Mouse (Mus musculus) limb, embryonic 10.5 days (tissue): ENCODE results near the gene Rcan2. TPM values are rescaled to one million over a fixed set of nuclear protein-coding genes. Genes with fewer than 3 reads are reported as not detected.
"Not testable (repeated sequence)": the region's sequence is repeated elsewhere in the genome, so short reads cannot be mapped to it uniquely, and the experiment has no call there.

ENCODE experiments used
- DNase-seq: peaks from one replicate; pipeline ENCODE4 v3.0.0-alpha.2; 2017; ENCODE audit warnings: low spot score
- H3K27ac ChIP-seq: fragments of 300-500 bp; sonication (generic); 2 replicates; pipeline ENCODE4 v1.5.1; 2016; ENCODE audit warnings: mild to moderate bottlenecking
- H3K27me3 ChIP-seq: fragments of 300-500 bp; sonication (generic); 2 replicates; pipeline ENCODE4 v1.6.1; 2016; ENCODE audit warnings: low read depth, mild to moderate bottlenecking; ENCODE audit not compliant: poor library complexity, severe bottlenecking
- H3K36me3 ChIP-seq: fragments of 300-500 bp; sonication (generic); 2 replicates; pipeline ENCODE4 v1.6.1; 2016; ENCODE audit warnings: mild to moderate bottlenecking, moderate library complexity
- H3K4me1 ChIP-seq: fragments of 300-500 bp; sonication (generic); 2 replicates; pipeline ENCODE4 v1.6.1; 2016
- H3K4me3 ChIP-seq: fragments of 300-500 bp; sonication (generic); 2 replicates; pipeline ENCODE4 v1.5.1; 2016; ENCODE audit warnings: mild to moderate bottlenecking, moderate library complexity
- H3K9me3 ChIP-seq: fragments of 300-500 bp; sonication (generic); replicated peaks from 2 replicates; pipeline ENCODE4 v1.6.1; 2016; ENCODE audit warnings: mild to moderate bottlenecking
- WGBS: fragments of 180-500 bp; shearing (Covaris S2); methylation state at CpG from one replicate; pipeline ENCODE4 v1.1.7; 2016; 5-methylcytosine and 5-hydroxymethylcytosine counted together
- polyA plus RNA-seq: library from polyadenylated mRNA; unstranded; fragments of >200 nt; fragmentation: Nextera tagmentation; extraction: Ambion mirVana; gene quantifications from 2 replicates; pipeline ENCODE4 v1.2.1, GENCODE M21; 2016

Rcan2 gene
- polyA plus RNA-seq, 1 experiment from 2014 or later: 1.9 TPM

DNA sequence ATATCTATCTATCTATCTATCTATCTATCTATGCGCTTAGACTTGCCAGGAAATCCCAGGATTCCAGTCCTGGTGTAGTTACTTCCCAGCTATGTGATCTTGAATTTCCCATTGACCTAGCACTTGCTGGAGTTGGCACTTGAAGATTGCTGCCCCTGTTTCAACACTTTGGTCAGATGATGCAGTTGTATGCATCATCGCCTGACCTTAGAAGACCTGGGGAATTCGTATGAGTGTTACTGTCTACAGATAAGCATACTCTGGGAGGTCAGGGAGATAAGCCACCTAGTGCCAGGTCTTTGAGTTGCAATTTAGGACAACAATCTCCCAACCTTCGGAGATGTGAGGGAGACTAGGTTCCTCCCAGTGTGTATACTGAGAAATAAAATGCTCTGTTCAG is 5.7 kb downstream of the Rcan2 start:
- WGBS: 77% methylated on average over 4 of the region's 4 CpGs
- no peaks in the 10 kb centered on the region for H3K36me3 ChIP-seq
- H3K27ac ChIP-seq: no peak overlapping the region
- peaks cover 30% of the 10 kb centered on the region for H3K27me3 ChIP-seq
- DNase-seq: no peak
- H3K4me3 ChIP-seq: no peak overlapping the region
- no peaks in the 10 kb centered on the region for H3K9me3 ChIP-seq
- H3K4me1 ChIP-seq: peaks cover 4% of the 10 kb centered on the region

GRCm38 (mm10) chr17:43811453-43811852 is 10.3 kb downstream of the Rcan2 start:
- no peak overlapping the region for H3K4me3 ChIP-seq
- no peaks in the 10 kb centered on the region for H3K27me3 ChIP-seq
- H3K27ac ChIP-seq: no peak overlapping the region
- no peak for DNase-seq
- no peaks in the 10 kb centered on the region for H3K9me3 ChIP-seq
- H3K4me1 ChIP-seq: no peaks in the 10 kb centered on the region
- WGBS: 83% methylated on average over 4 of the region's 4 CpGs
- no peaks in the 10 kb centered on the region for H3K36me3 ChIP-seq

DNA sequence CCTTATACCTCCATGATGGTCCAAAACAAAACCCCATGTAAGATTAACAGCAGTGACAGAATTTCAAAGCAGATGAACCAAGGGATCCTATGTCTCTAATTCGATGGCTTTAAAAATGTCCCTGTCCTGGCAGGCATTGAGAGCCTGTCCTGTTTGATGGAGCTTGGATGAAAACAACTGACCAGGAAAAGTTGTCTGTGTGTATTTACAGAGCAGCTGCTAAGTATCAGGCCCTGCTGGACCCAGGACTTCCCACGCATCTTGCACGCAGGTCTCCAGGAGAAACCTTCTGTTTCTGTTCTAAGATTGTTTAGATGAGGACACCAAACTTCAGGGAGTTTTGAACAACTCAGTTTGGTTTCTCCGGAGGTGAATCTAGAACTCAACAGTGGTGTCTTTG is 14.2 kb downstream of the Rcan2 start:
- no peak for DNase-seq
- WGBS: 92% methylated on average over 4 of the region's 4 CpGs
- no peak overlapping the region for H3K27ac ChIP-seq
- H3K36me3 ChIP-seq: no peaks in the 10 kb centered on the region
- no peaks in the 10 kb centered on the region for H3K27me3 ChIP-seq
- H3K9me3 ChIP-seq: no peaks in the 10 kb centered on the region
- H3K4me3 ChIP-seq: no peak overlapping the region
- no peaks in the 10 kb centered on the region for H3K4me1 ChIP-seq

DNA sequence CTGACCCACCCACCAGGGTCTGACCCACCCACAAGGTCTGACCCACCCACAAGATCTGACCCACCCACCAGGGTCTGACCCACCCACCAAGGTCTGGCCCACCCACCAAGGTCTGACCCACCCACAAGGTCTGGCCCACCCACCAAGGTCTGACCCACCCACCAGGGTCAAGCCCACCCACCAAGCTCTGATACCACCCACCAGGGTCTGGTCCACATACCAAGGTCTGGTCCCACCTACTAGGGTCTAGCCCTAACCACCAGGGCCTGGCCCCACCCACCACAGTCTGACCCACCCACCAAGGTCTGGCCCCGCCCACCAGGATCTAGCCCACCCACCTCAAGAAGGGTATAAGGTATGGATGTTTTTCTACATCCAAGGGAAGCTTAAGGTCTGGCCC is 15.3 kb downstream of the Rcan2 start:
- no peak for DNase-seq
- Histone ChIP-seq H3K9me3 (no peaks in the 10 kb centered on the region), H3K27me3 (no peaks in the 10 kb centered on the region), H3K36me3 (no peaks in the 10 kb centered on the region), H3K4me3 (no peak overlapping the region), H3K4me1 (no peaks in the 10 kb centered on the region), H3K27ac (no peak overlapping the region)
- 78% methylated on average over 1 of the region's 1 CpGs for WGBS

DNA sequence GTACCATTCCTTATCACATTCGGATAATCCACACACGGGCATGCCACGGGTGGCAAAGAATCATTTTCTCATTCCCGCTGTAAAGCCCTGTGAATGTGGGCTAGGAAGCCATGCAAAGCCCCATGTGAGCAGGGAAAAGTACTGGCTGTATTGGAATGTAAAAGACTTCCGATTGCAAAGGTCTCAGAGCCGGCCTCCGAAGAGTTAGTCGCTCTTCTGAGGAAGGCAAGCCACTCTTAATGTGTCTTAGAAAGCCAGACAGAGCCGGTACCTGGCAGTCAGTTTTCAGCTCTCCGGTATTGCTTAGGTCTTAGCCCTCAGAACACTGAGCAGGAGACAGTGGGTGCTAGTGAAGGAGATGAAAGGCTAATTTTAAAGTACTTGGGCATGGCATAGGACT is 16.0 kb downstream of the Rcan2 start:
- Histone ChIP-seq H3K4me3 (no peak overlapping the region), H3K27me3 (no peaks in the 10 kb centered on the region), H3K9me3 (no peaks in the 10 kb centered on the region), H3K4me1 (no peaks in the 10 kb centered on the region), H3K27ac (no peak overlapping the region), H3K36me3 (no peaks in the 10 kb centered on the region)
- 85% methylated on average over 10 of the region's 10 CpGs for WGBS
- no peak for DNase-seq

DNA sequence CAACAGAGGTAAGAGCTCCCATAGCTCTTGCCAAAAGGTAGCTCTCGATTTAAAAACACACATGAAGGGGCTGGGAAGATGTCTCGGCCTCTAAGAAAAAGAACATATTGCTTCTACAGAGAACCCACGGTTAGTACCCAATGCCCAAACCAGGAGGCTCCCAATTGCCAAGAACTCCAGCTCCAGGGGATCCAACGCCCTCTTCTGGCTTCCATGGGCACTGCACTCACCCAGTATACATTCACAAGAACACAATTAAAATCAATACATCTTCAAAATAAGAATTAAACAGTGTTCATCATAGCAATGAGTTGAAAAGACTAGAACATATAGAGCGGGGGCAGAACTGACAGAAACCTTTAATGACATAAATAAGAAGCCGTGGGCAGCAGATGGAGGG is 17.2 kb downstream of the Rcan2 start:
- Histone ChIP-seq H3K4me3 (no peak overlapping the region), H3K27ac (no peak overlapping the region), H3K4me1 (no peaks in the 10 kb centered on the region), H3K27me3 (no peaks in the 10 kb centered on the region), H3K9me3 (no peaks in the 10 kb centered on the region), H3K36me3 (no peaks in the 10 kb centered on the region)
- DNase-seq: no peak
- whole genome bisulfite sequencing: 81% methylated on average over 6 of the region's 6 CpGs

DNA sequence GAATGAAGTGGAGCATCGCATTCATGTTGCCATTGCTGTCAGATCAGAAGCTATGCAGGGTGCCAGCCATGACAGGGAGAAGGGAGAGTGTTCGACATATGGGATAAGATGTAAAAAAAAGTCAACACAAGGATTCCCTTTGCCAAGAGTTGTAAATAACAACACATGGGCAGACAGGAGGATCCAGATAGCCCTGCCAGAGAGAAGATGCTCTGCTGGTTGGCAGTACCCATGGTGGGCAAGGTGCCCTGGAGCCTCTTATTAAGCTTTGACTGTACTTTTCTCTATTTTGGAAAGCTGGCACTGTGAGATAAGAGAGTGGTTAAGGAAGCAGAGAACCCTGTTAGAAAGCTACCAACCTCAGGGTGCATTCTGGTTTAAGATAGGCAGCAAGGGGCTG is 19.8 kb downstream of the Rcan2 start:
- no peak overlapping the region for H3K27ac ChIP-seq
- no peaks in the 10 kb centered on the region for H3K36me3 ChIP-seq
- H3K9me3 ChIP-seq: no peaks in the 10 kb centered on the region
- H3K27me3 ChIP-seq: no peaks in the 10 kb centered on the region
- no peak overlapping the region for H3K4me3 ChIP-seq
- H3K4me1 ChIP-seq: no peaks in the 10 kb centered on the region
- 87% methylated on average over 2 of the region's 2 CpGs for WGBS
- DNase-seq: no peak

- DNase-seq: no peak
- no peaks in the 10 kb centered on the region for H3K9me3 ChIP-seq
- WGBS: 74% methylated on average over 6 of the region's 6 CpGs
Measured at GRCm38 (mm10) chr17:43822207-43822606, 21.1 kb downstream of the Rcan2 start.

GRCm38 (mm10) chr17:43822630-43823029 is 21.5 kb downstream of the Rcan2 start:
- Histone ChIP-seq H3K9me3 (no peaks in the 10 kb centered on the region), H3K4me3 (no peak overlapping the region), H3K27me3 (no peaks in the 10 kb centered on the region), H3K27ac (no peak overlapping the region), H3K36me3 (no peaks in the 10 kb centered on the region), H3K4me1 (no peaks in the 10 kb centered on the region)
- DNase-seq: no peak
- 85% methylated on average over 2 of the region's 2 CpGs for WGBS

More at GRCm38 (mm10) chr17:43822207-43822606, 21.1 kb downstream of the Rcan2 start:
- no peak overlapping the region for H3K27ac ChIP-seq
- no peaks in the 10 kb centered on the region for H3K36me3 ChIP-seq
- no peaks in the 10 kb centered on the region for H3K4me1 ChIP-seq
- no peaks in the 10 kb centered on the region for H3K27me3 ChIP-seq
- H3K4me3 ChIP-seq: no peak overlapping the region

GRCm38 (mm10) chr17:43824781-43825410 is 23.7 kb downstream of the Rcan2 start:
- Histone ChIP-seq H3K36me3 (no peaks in the 10 kb centered on the region), H3K4me3 (no peak overlapping the region), H3K27ac (no peak overlapping the region), H3K4me1 (no peaks in the 10 kb centered on the region), H3K9me3 (no peaks in the 10 kb centered on the region), H3K27me3 (no peaks in the 10 kb centered on the region)
- no peak for DNase-seq
- WGBS: 84% methylated on average over 10 of the region's 10 CpGs

DNA sequence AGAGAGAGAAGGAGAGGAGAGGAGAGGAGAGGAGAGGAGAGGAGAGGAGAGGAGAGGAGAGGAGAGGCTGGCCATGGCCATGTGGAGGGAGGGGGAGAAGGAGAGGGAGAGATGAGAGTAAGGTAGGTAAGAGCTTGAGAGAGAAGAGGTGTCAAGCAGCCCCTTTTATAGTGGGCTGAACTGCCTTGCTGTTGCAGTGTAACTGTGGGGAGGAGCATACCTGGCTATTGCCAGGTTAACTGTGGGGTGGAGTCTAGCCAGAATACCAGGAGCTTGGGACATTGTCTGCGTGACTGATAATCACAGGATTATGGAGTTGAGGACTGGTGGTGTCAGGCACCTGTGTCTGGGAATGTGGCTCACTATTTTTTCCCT is 24.2 kb downstream of the Rcan2 start:
- not testable (repeated sequence) for H3K9me3 ChIP-seq, DNase-seq, H3K27ac ChIP-seq, H3K4me3 ChIP-seq, H3K4me1 ChIP-seq, H3K36me3 ChIP-seq, H3K27me3 ChIP-seq
- WGBS: 64% methylated on average over 1 of the region's 1 CpGs

DNA sequence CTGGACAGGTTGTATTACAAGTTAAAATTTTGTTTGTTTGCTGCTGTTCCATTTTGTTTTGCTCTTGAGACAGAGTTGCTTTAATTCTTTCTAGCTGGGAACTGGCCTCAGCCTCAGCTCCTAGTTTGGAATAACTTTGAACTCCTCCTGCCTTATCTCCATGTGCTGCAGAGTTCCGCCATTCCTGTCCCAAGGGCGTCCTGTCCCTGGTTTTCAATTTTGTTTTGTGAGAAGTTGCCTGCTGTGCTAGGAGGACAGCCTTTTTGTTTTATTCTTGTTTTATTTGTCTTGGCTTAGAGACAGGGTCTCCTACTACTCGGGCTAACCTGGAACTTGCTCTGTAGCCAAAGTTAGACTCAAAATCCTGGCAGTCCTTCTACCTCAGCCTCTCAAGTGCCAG is 26.1 kb downstream of the Rcan2 start:
- Histone ChIP-seq H3K36me3 (no peaks in the 10 kb centered on the region), H3K4me3 (no peak overlapping the region), H3K9me3 (no peaks in the 10 kb centered on the region), H3K27me3 (no peaks in the 10 kb centered on the region), H3K4me1 (no peaks in the 10 kb centered on the region), H3K27ac (no peak overlapping the region)
- no peak for DNase-seq
- 68% methylated on average over 3 of the region's 3 CpGs for WGBS

DNA sequence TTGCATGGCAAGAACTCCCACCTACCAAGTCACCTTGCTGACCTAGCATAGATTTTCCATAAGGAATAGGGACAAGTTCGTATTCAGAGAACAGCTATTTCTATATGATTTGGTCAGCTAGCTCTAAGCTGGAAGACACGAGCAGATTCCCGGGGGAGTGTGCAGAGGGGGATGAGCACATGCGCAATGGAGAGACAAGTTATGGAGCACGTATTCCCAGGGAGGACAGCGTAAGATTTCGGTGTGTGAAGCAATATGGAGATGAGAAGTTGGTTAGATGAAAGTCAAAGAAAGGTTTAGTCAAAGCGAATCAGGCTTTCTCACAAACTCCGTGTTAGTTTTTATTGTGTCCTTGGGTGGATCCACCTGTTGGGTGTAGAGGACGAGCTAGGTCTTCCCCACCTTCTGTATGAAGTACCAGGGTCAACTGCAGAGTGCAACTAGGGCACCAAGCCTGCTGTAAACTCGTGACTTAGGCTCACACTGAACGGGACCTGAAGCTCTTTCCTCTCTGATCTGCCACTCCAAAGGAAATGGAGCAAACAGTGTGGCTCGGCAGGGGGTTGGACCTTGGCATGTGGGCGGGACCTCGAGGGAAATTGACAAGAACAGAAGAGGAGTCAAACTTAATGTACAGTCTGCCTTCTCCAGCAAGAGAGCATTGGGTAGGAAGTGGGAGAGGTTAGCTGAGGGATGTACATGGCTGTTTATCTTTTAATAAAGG is 31.4 kb downstream of the Rcan2 start:
- 74% methylated on average over 15 of the region's 15 CpGs for WGBS
- DNase-seq: no peak
- Histone ChIP-seq H3K4me3 (no peak overlapping the region), H3K27ac (no peak overlapping the region), H3K36me3 (no peaks in the 10 kb centered on the region), H3K27me3 (no peaks in the 10 kb centered on the region), H3K4me1 (no peaks in the 10 kb centered on the region), H3K9me3 (no peaks in the 10 kb centered on the region)

- H3K27me3 ChIP-seq: no peaks in the 10 kb centered on the region
- no peak overlapping the region for H3K27ac ChIP-seq
- no peak for DNase-seq
- no peak overlapping the region for H3K4me3 ChIP-seq
- no peaks in the 10 kb centered on the region for H3K4me1 ChIP-seq
- H3K9me3 ChIP-seq: no peaks in the 10 kb centered on the region
- H3K36me3 ChIP-seq: no peaks in the 10 kb centered on the region
- WGBS: 89% methylated on average over 9 of the region's 9 CpGs
Measured at GRCm38 (mm10) chr17:43840208-43840607, 39.1 kb downstream of the Rcan2 start.
